Mouse (Mus musculus): ENCODE measurements around the gene Ly6g6f. TPM values are rescaled to one million over a fixed set of nuclear protein-coding genes. Genes with fewer than 3 reads are reported as not detected.

Ly6g6f gene
- total and polyA plus RNA-seq, 3 experiments: 0.54 to 0.67 TPM; not detected in 1

DNA sequence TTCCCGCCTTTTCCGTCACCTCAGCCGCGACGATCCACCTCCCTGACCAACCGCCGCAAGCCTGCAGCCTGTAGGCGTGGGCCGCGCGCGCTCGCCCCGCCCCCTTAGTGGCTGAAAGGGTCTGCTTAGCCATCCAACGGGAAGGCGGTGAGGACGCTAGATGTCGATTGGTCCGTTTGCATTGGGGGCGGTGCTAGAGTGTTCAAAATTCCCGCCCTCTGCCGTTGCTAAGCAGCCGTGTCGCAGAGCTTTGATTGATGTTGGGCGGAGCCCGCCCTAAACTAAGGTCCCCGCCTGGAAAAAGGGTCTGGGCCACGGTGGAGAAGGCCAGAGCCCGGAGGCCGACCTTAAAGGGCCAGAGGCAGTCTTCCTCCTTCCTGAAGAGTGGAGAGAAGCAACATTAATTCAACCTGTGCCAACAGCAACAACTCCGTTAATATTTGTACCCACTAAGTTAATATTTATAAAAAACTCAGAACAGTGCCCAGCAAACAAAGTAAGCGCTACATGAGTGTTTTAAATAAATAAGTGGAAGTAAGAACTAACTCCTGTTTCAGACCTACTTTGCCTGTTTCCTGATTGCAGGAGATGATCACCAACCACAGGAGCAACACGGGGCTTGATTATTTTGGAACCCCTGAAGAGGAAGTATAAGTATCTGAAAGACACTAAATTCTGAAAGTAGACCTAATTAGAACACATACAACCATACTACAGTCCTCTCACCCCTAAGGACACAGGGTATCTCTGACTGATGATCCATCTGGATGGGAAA is 38.5 kb downstream of the Ly6g6f start, which contains the start of gene Msh5 (continued):
- no peak for TF ChIP-seq PAX5 (IDR thresholded peaks at IDR 0.05; ENCODE audit: low read length)

DNA sequence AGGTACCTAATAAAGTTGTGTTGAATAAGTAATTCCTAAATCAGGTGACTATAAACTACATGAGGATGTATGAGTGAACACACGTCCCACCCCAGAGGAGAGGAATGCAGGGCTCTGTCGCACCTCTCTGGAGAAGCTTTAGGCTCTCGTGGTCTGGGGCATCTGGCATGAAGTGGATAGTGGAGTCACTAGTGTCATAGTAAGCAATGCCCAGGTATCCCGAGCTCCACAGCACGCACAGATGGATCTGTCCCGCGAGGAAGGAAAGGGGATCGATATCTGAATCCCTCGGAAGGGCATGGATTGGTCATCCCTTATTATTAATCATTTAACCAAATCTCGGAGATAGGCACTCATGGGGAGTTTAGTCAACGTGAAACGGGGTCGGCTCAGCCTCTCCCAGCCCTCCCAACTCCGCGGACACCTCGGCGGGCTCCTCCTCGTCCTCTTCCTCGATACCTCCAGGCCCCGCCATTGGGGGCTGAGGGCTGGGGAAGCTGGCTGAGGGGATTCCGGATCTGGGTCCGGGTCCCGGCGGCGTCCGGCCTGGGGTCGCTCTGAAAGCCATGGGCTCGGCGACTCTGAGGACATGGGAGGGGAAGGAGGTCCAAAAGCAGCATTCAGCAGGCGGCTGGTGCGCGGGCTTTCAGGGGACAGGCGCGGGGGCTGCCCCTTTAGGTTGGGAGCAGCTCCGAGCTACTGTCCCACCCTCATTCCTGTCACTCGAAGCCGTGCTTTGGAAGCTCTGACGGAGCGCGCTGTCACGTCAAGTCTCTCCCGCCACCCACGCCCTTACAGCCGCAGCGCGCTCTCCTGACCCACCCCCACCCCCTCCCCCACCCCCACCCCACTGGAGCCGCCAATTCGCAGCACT is 39.4 kb downstream of the Ly6g6f start:
- Histone ChIP-seq H3K9me3 (replicated peaks; ENCODE audit: low read length) (no peaks in the 10 kb centered on the region), H3K4me3 (replicated peaks in 1 of 3; ENCODE audit: low read depth in 2 of 3, low read length in 2 of 3, poor library complexity in 1 of 3) (peak overlapping the region; percentile 44 to 67 (median 62)), H3K27me3 (replicated peaks) (no peaks in the 10 kb centered on the region), H3K4me1 (ENCODE audit: control insufficient read depth in 1 of 2, insufficient read depth in 2 of 2) (peaks cover 5 to 57% of the 10 kb centered on the region in 2 experiments; a peak in 3 of 4 replicates), H3K79me2 (replicated peaks; ENCODE audit: control insufficient read depth, extremely low read depth, insufficient read depth, poor library complexity, severe bottlenecking) (peaks cover 7% of the 10 kb centered on the region; the same call in 1 of the 2 replicates), H3K4me2 (ENCODE audit: insufficient read depth, low read depth, poor library complexity, severe bottlenecking) (peak overlapping the region; percentile 47), H3K27ac (ENCODE audit: insufficient read depth, low read depth) (peak overlapping the region; percentile 34; the same call in 1 of the 2 replicates), H3K9ac (ENCODE audit: insufficient read depth, low read depth) (peak overlapping the region; percentile 65), H3K36me3 (replicated peaks in 1 of 2; ENCODE audit: control insufficient read depth in 1 of 2, insufficient read depth in 1 of 2, low read length in 1 of 2) (peaks cover 0 to 2% of the 10 kb centered on the region in 2 experiments)
- no peak for DNase-seq (ENCODE audit: extremely low read depth)
- in situ Hi-C loops (cut with MboI; ENCODE audit: low pct_ligation_motif_present, low pct_unique_long_range_greater_than_20kb, low sequenced_read_pairs): no loop called here
- no peak for TF ChIP-seq RCOR1 (conservative IDR thresholded peaks at IDR 0.05; ENCODE audit: low read depth, low read length)
- TF ChIP-seq MXI1 (IDR thresholded peaks at IDR 0.05; ENCODE audit: low read depth, low read length): no peak
- TF ChIP-seq ZMIZ1 (IDR thresholded peaks at IDR 0.05; ENCODE audit: low read depth, low read length): peak; percentile 15; the same call in 1 of the 2 replicates
- no peak for TF ChIP-seq E2F4 (IDR thresholded peaks at IDR 0.05; ENCODE audit: insufficient replicate concordance, low read depth, low read length)
- no peak for TF ChIP-seq RAD21 (IDR thresholded peaks at IDR 0.05; ENCODE audit: low read depth, low read length)
- TF ChIP-seq KAT2A (IDR thresholded peaks at IDR 0.05; ENCODE audit: insufficient replicate concordance, low read length): no peak
- no peak for TF ChIP-seq GABPA (IDR thresholded peaks at IDR 0.05; ENCODE audit: insufficient replicate concordance, low read depth, low read length)
- TF ChIP-seq POLR2AphosphoS2 (IDR thresholded peaks at IDR 0.05; ENCODE audit: low read depth, low read length): no peak
- peak; percentile 59 for TF ChIP-seq NELFE (IDR thresholded peaks at IDR 0.05; ENCODE audit: low read depth, low read length)
- no peak for TF ChIP-seq BHLHE40 (IDR thresholded peaks at IDR 0.05; ENCODE audit: low read depth, low read length)
- no peak for TF ChIP-seq MAX (IDR thresholded peaks at IDR 0.05; ENCODE audit: low read length)
- TF ChIP-seq HCFC1 (IDR thresholded peaks at IDR 0.05; ENCODE audit: low read depth, low read length): no peak
- peak; percentile 20; the same call in 1 of the 2 replicates for TF ChIP-seq TCF12 (IDR thresholded peaks at IDR 0.05; ENCODE audit: low read depth, low read length)
- TF ChIP-seq TBP (conservative IDR thresholded peaks at IDR 0.05; ENCODE audit: low read depth, low read length): no peak
- TF ChIP-seq SIN3A (IDR thresholded peaks at IDR 0.05; ENCODE audit: low read length): peak; percentile 8; the same call in 1 of the 2 replicates
- TF ChIP-seq MYC (IDR thresholded peaks at IDR 0.05; ENCODE audit: low read depth, low read length): no peak
- peak; percentile 56; the same call in 1 of the 2 replicates for TF ChIP-seq POLR2A (IDR thresholded peaks at IDR 0.05; ENCODE audit: low read depth, low read length)
- TF ChIP-seq IRF4 (IDR thresholded peaks at IDR 0.05; ENCODE audit: low read depth, low read length): no peak
- TF ChIP-seq ZNF384 (IDR thresholded peaks at IDR 0.05; ENCODE audit: low read depth, low read length): no peak
- no peak for TF ChIP-seq USF2 (conservative IDR thresholded peaks at IDR 0.05; ENCODE audit: low read depth, low read length)
- no peak for TF ChIP-seq SMC3 (IDR thresholded peaks at IDR 0.05; ENCODE audit: low read depth, low read length)
- dilution Hi-C loops (cut with MboI; ENCODE audit: extremely low pct_ligation_motif_present, extremely low pct_unique_long_range_greater_than_20kb, low sequenced_read_pairs): no loop called here
